Comparison of ENCODE assay signal across 16 mouse cellular contexts in genomic region chr13:97331072-97331471, GRCm38 (mm10).
"Had no signal": no experiment of that assay in that cellular context is flagged by ENCODE, and none has a peak within 500 bp of the region (broad histone marks: within the 10 kb centered on the region; RNA-seq: fewer than 3 reads in every experiment).

No protein-coding gene starts in this region.

- H3K36me3 ChIP-seq: liver, embryonic 15.5 days; midbrain, embryonic 15.5 days; neural tube, embryonic 13.5 days had no signal

- DNase-seq: kidney, adult 9 months; kidney, postnatal 36 days; lung, adult 2 months; lung, postnatal 36 days; retina, postnatal 1 day; right cerebral cortex, postnatal 4 days; spleen, adult 18-20 months; thymus, postnatal 36 days had no signal

- H3K9ac ChIP-seq: liver, embryonic 15.5 days; midbrain, embryonic 15.5 days; neural tube, embryonic 13.5 days had no signal

- H3K9me3 ChIP-seq: liver, embryonic 15.5 days; midbrain, embryonic 15.5 days; neural tube, embryonic 13.5 days had no signal

- H3K4me2 ChIP-seq: liver, embryonic 11.5 days; liver, embryonic 15.5 days; midbrain, embryonic 11.5 days; midbrain, embryonic 15.5 days; neural tube, embryonic 13.5 days had no signal

- H3K27ac ChIP-seq: kidney, postnatal 0 days; layer of hippocampus, adult 2 months; liver, embryonic 15.5 days; midbrain, embryonic 15.5 days; neural tube, embryonic 13.5 days had no signal

- ATAC-seq: lung, postnatal 0 days; midbrain, embryonic 15.5 days had no signal

- H3K4me3 ChIP-seq: layer of hippocampus, adult 2 months; liver, embryonic 15.5 days; midbrain, embryonic 15.5 days; neural tube, embryonic 13.5 days had no signal

- H3K4me1 ChIP-seq: liver, embryonic 15.5 days; midbrain, embryonic 15.5 days; neural tube, embryonic 13.5 days had no signal

- H3K27me3 ChIP-seq: liver, embryonic 15.5 days; midbrain, embryonic 15.5 days; neural tube, embryonic 13.5 days had no signal
